Mouse (Mus musculus) R1 (cell line): Measurements from ENCODE around the gene Vwa1.
A peak's percentile ranks its signal among the peaks of the same experiment; 100 is the strongest.
"Not testable (repeated sequence)": the region's sequence is repeated elsewhere in the genome, so short reads cannot be mapped to it uniquely, and the experiment has no call there.

Source experiments
- DNase-seq: peaks from one replicate; pipeline ENCODE4 v3.0.0-alpha.2; 2018; ENCODE audit warnings: low read depth, low spot score

The Vwa1 gene

GRCm38 (mm10) chr4:155774280-155774754 is at the start of gene Vwa1:
Gene Vwa1 (minus strand): TSS chr4:155774698.
- DNase-seq = peak; percentile 91

GRCm38 (mm10) chr4:155823443-155823842 is 48.9 kb upstream of the Vwa1 start:
- DNase-seq = no peak

- peak; percentile 64 for DNase-seq
Measured at GRCm38 (mm10) chr4:155821025-155821424, 46.5 kb upstream of the Vwa1 start.

GRCm38 (mm10) chr4:155817533-155817932 is 43.0 kb upstream of the Vwa1 start:
- DNase-seq = peak; percentile 26

- DNase-seq = peak; percentile 80
Measured at GRCm38 (mm10) chr4:155812665-155813181, 38.2 kb upstream of the Vwa1 start.

- DNase-seq = peak; percentile 97
Measured at GRCm38 (mm10) chr4:155811929-155812664, 37.6 kb upstream of the Vwa1 start, which contains the start of gene Ccnl2. Gene Ccnl2 (plus strand): TSS chr4:155812489.

GRCm38 (mm10) chr4:155807841-155808240 is 33.3 kb upstream of the Vwa1 start:
- DNase-seq = no peak

- peak; percentile 96 for DNase-seq
Measured at GRCm38 (mm10) chr4:155803340-155804041, 29.0 kb upstream of the Vwa1 start.

- peak; percentile 84 for DNase-seq
Measured at GRCm38 (mm10) chr4:155802741-155803339, 28.3 kb upstream of the Vwa1 start, which contains the start of gene Mrpl20. Gene Mrpl20 (plus strand): TSS chr4:155802878.

GRCm38 (mm10) chr4:155802075-155802474 is 27.6 kb upstream of the Vwa1 start:
- no peak for DNase-seq

- no peak for DNase-seq
Measured at GRCm38 (mm10) chr4:155793730-155794129, 19.2 kb upstream of the Vwa1 start.

GRCm38 (mm10) chr4:155791240-155791933 is 16.9 kb upstream of the Vwa1 start:
- no peak for DNase-seq

GRCm38 (mm10) chr4:155790650-155791161 is 16.2 kb upstream of the Vwa1 start:
- DNase-seq = no peak

- DNase-seq = no peak
Measured at GRCm38 (mm10) chr4:155790021-155790489, 15.6 kb upstream of the Vwa1 start, which contains the start of gene Ankrd65. Gene Ankrd65 (plus strand): TSS chr4:155790439.

- not testable (repeated sequence) for DNase-seq
Measured at GRCm38 (mm10) chr4:155788833-155789232, 14.3 kb upstream of the Vwa1 start.

GRCm38 (mm10) chr4:155788300-155788699 is 13.8 kb upstream of the Vwa1 start:
- no peak for DNase-seq

GRCm38 (mm10) chr4:155785819-155786218 is 11.3 kb upstream of the Vwa1 start, which contains the start of gene Tmem88b:
Gene Tmem88b (minus strand): TSS chr4:155785874.
- peak; percentile 55 for DNase-seq

- DNase-seq = no peak
Measured at GRCm38 (mm10) chr4:155785246-155785645, 10.7 kb upstream of the Vwa1 start.

- DNase-seq = peak; percentile 86
Measured at GRCm38 (mm10) chr4:155784081-155784701, 9.7 kb upstream of the Vwa1 start.

GRCm38 (mm10) chr4:155783486-155784080 is 9.1 kb upstream of the Vwa1 start:
- DNase-seq = no peak
